Mouse (Mus musculus) cortical plate, adult 2 months (tissue): ENCODE results near the gene Fam214b.

ENCODE experiments used
- CTCF ChIP-seq: fragments of 200-500 bp; IDR thresholded peaks from 2 replicates; pipeline ENCODE4 v1.5.1; 2011; ENCODE audit warnings: mild to moderate bottlenecking, control low read depth, low read length; ENCODE audit not compliant: insufficient read depth; ENCODE audit errors: extremely low read depth
- POLR2A ChIP-seq: fragments of 200-500 bp; IDR thresholded peaks from 2 replicates; pipeline ENCODE4 v1.6.1; 2011; ENCODE audit warnings: mild to moderate bottlenecking, low read length, control low read depth; ENCODE audit not compliant: insufficient read depth; ENCODE audit errors: extremely low read depth

GRCm38 (mm10) chr4:43019641-43020465, 26.2 kb downstream of the Fam214b start:
- TF ChIP-seq CTCF: no peak
- no peak for TF ChIP-seq POLR2A
